In genomic region chr5:99398472-99399070, GRCm38 (mm10) we compare ENCODE assay signal across 18 mouse cellular contexts.
DNase-seq lines count a peak whose midpoint lies in the region; ATAC-seq and TF ChIP-seq lines count a peak whose summit lies in the region.
"Had no signal": no experiment of that assay in that cellular context is flagged by ENCODE, and none has a peak within 500 bp of the region (broad histone marks: within the 10 kb centered on the region; RNA-seq: fewer than 3 reads in every experiment).

No protein-coding gene starts in this region.

- no peaks in the 10 kb centered on the region for H3K9me3 ChIP-seq in intestine, embryonic 15.5 days
- H3K9me3 ChIP-seq in intestine, postnatal 0 days (ENCODE audit: control insufficient read depth) = no peaks in the 10 kb centered on the region
- H3K9me3 ChIP-seq in kidney, postnatal 0 days (replicated peaks; ENCODE audit: low read length) = no peaks in the 10 kb centered on the region
- no peaks in the 10 kb centered on the region for H3K9me3 ChIP-seq in liver, embryonic 15.5 days (replicated peaks)
- H3K9me3 ChIP-seq in midbrain, embryonic 10.5 days (replicated peaks) = peaks cover 5% of the 10 kb centered on the region; the same call in 1 of the 2 replicates
- H3K9me3 ChIP-seq: forebrain, embryonic 13.5 days; hindbrain, embryonic 13.5 days; midbrain, embryonic 13.5 days had no signal

- H3K4me3 ChIP-seq in intestine, embryonic 15.5 days (replicated peaks) = no peak overlapping the region
- no peak overlapping the region for H3K4me3 ChIP-seq in intestine, postnatal 0 days (ENCODE audit: low read depth, low read length)
- no peak overlapping the region for H3K4me3 ChIP-seq in kidney, postnatal 0 days (replicated peaks; ENCODE audit: low read depth, low read length)
- H3K4me3 ChIP-seq in liver, embryonic 15.5 days (replicated peaks) = no peak overlapping the region
- no peak overlapping the region for H3K4me3 ChIP-seq in midbrain, embryonic 10.5 days
- H3K4me3 ChIP-seq in thymus, adult 2 months (ENCODE audit: control insufficient read depth, insufficient read depth, low read length) = no peak overlapping the region
- H3K4me3 ChIP-seq: forebrain, embryonic 13.5 days; heart, adult 2 months; hindbrain, embryonic 13.5 days; midbrain, embryonic 13.5 days; myocyte had no signal

- 83% methylated on average over 5 of the region's 5 CpGs for WGBS in intestine, embryonic 15.5 days
- WGBS in intestine, postnatal 0 days = 59% methylated on average over 5 of the region's 5 CpGs
- WGBS in kidney, postnatal 0 days = 70% methylated on average over 5 of the region's 5 CpGs
- 62% methylated on average over 5 of the region's 5 CpGs for WGBS in liver, embryonic 15.5 days (ENCODE audit: insufficient replicate concordance)
- 69% methylated on average over 5 of the region's 5 CpGs for WGBS in midbrain, embryonic 10.5 days
- 98% methylated on average over 5 of the region's 5 CpGs for WGBS in thymus, adult 2 months

- no peak overlapping the region for H3K27ac ChIP-seq in intestine, embryonic 15.5 days
- H3K27ac ChIP-seq in intestine, postnatal 0 days (ENCODE audit: low read depth, low read length) = no peak overlapping the region
- H3K27ac ChIP-seq in kidney, postnatal 0 days = no peak overlapping the region; the same call in 1 of the 2 replicates
- no peak overlapping the region for H3K27ac ChIP-seq in liver, embryonic 15.5 days (replicated peaks)
- no peak overlapping the region for H3K27ac ChIP-seq in midbrain, embryonic 10.5 days (replicated peaks)
- no peak overlapping the region for H3K27ac ChIP-seq in thymus, adult 2 months (ENCODE audit: control insufficient read depth, insufficient read depth, low read length)
- H3K27ac ChIP-seq: forebrain, embryonic 13.5 days; heart, adult 2 months; hindbrain, embryonic 13.5 days; macrophage; midbrain, embryonic 13.5 days had no signal

- peak; percentile 19 for DNase-seq in forelimb bud, embryonic 11.5 days (ENCODE audit: low read depth, low spot score)
- no peak for DNase-seq in kidney, postnatal 0 days (ENCODE audit: low spot score)
- DNase-seq in left cerebral cortex, adult 11 months (ENCODE audit: low spot score) = no peak
- no peak for DNase-seq in midbrain, embryonic 10.5 days (ENCODE audit: low spot score)
- no peak for DNase-seq in thymus, adult 2 months
- DNase-seq: adrenal gland, postnatal 36 days; cerebellum, postnatal 10 days; heart, adult 2 months; lung, embryonic 14.5 days; right cerebral cortex, postnatal 14 days had no signal

- no peak overlapping the region for H3K4me2 ChIP-seq in intestine, embryonic 15.5 days (replicated peaks)
- no peak overlapping the region for H3K4me2 ChIP-seq in intestine, postnatal 0 days (replicated peaks; ENCODE audit: low read depth)
- H3K4me2 ChIP-seq in kidney, postnatal 0 days (ENCODE audit: low read length) = no peak overlapping the region
- no peak overlapping the region for H3K4me2 ChIP-seq in liver, embryonic 15.5 days
- H3K4me2 ChIP-seq: forebrain, embryonic 13.5 days; hindbrain, embryonic 13.5 days; lung, embryonic 14.5 days; midbrain, embryonic 13.5 days had no signal

- H3K36me3 ChIP-seq in intestine, embryonic 15.5 days = no peaks in the 10 kb centered on the region
- no peaks in the 10 kb centered on the region for H3K36me3 ChIP-seq in intestine, postnatal 0 days (ENCODE audit: control insufficient read depth, insufficient read depth)
- no peaks in the 10 kb centered on the region for H3K36me3 ChIP-seq in kidney, postnatal 0 days (ENCODE audit: insufficient read depth, low read length)
- H3K36me3 ChIP-seq in liver, embryonic 15.5 days (replicated peaks) = no peaks in the 10 kb centered on the region
- no peaks in the 10 kb centered on the region for H3K36me3 ChIP-seq in midbrain, embryonic 10.5 days
- no peaks in the 10 kb centered on the region for H3K36me3 ChIP-seq in thymus, adult 2 months (ENCODE audit: control insufficient read depth, insufficient read depth, low read length)
- H3K36me3 ChIP-seq: hindbrain, embryonic 13.5 days; midbrain, embryonic 13.5 days had no signal

- peaks cover 2% of the 10 kb centered on the region; the same call in 1 of the 2 replicates for H3K4me1 ChIP-seq in intestine, embryonic 15.5 days (replicated peaks)
- peaks cover 6% of the 10 kb centered on the region; the same call in 1 of the 2 replicates for H3K4me1 ChIP-seq in intestine, postnatal 0 days (replicated peaks; ENCODE audit: control insufficient read depth, insufficient read depth, low read length)
- 0 out of 2 replicates have a peak, but pooled peaks cover 4% of the 10 kb centered on the region for H3K4me1 ChIP-seq in kidney, postnatal 0 days (replicated peaks; ENCODE audit: insufficient read depth, low read length)
- peaks cover 9% of the 10 kb centered on the region; the same call in 1 of the 2 replicates for H3K4me1 ChIP-seq in liver, embryonic 15.5 days (replicated peaks)
- peaks cover 54% of the 10 kb centered on the region for H3K4me1 ChIP-seq in midbrain, embryonic 10.5 days
- H3K4me1 ChIP-seq in thymus, adult 2 months (replicated peaks; ENCODE audit: control insufficient read depth, insufficient read depth, low read length) = no peaks in the 10 kb centered on the region

- peak; percentile 62 for ATAC-seq in intestine, embryonic 15.5 days
- no peak for ATAC-seq in intestine, postnatal 0 days
- ATAC-seq in kidney, postnatal 0 days (replicated peaks; ENCODE audit: low FRiP score, low read depth) = peak; percentile 91
- ATAC-seq in liver, embryonic 15.5 days (ENCODE audit: insufficient read depth) = peak; percentile 55
- ATAC-seq: forebrain, embryonic 13.5 days; midbrain, embryonic 13.5 days had no signal

- no peak for TF ChIP-seq CTCF in intestine, postnatal 0 days (IDR thresholded peaks at IDR 0.05; ENCODE audit: low read depth)
- no peak for TF ChIP-seq CTCF in kidney, postnatal 0 days (IDR thresholded peaks at IDR 0.05; ENCODE audit: low read depth)
- TF ChIP-seq CTCF in thymus, adult 2 months (IDR thresholded peaks at IDR 0.05; ENCODE audit: borderline replicate concordance, control insufficient read depth, extremely low read depth, insufficient read depth, low read length, poor library complexity) = no peak

- TF ChIP-seq POLR2A in thymus, adult 2 months (IDR thresholded peaks at IDR 0.05; ENCODE audit: control insufficient read depth, extremely low read depth, insufficient read depth, low read length, poor library complexity) = no peak

- H3K9ac ChIP-seq in intestine, embryonic 15.5 days = no peak overlapping the region
- no peak overlapping the region for H3K9ac ChIP-seq in intestine, postnatal 0 days (ENCODE audit: low read depth, low read length)
- no peak overlapping the region for H3K9ac ChIP-seq in kidney, postnatal 0 days (ENCODE audit: low read depth, low read length)
- no peak overlapping the region for H3K9ac ChIP-seq in liver, embryonic 15.5 days
- H3K9ac ChIP-seq: forebrain, embryonic 13.5 days; hindbrain, embryonic 13.5 days; lung, embryonic 14.5 days; midbrain, embryonic 13.5 days had no signal

- H3K27me3 ChIP-seq in intestine, embryonic 15.5 days (replicated peaks) = no peaks in the 10 kb centered on the region
- no peaks in the 10 kb centered on the region for H3K27me3 ChIP-seq in intestine, postnatal 0 days (replicated peaks; ENCODE audit: control insufficient read depth, insufficient read depth, low read length)
- H3K27me3 ChIP-seq in kidney, postnatal 0 days (ENCODE audit: insufficient read depth, low read length) = no peaks in the 10 kb centered on the region
- no peaks in the 10 kb centered on the region for H3K27me3 ChIP-seq in liver, embryonic 15.5 days
- H3K27me3 ChIP-seq in midbrain, embryonic 10.5 days (ENCODE audit: low read depth, poor library complexity, severe bottlenecking) = peaks cover 100% of the 10 kb centered on the region
- H3K27me3 ChIP-seq in thymus, adult 2 months (ENCODE audit: control insufficient read depth, insufficient read depth, low read length) = no peaks in the 10 kb centered on the region
